In genomic region chr19:27838041-27838440, GRCm38 (mm10) we compare ENCODE assay signal across 26 mouse cellular contexts.
"Had no signal": no experiment of that assay in that cellular context is flagged by ENCODE, and none has a peak within 500 bp of the region (broad histone marks: within the 10 kb centered on the region; RNA-seq: fewer than 3 reads in every experiment).

No protein-coding gene starts in this region.

- H3K9ac ChIP-seq: heart, embryonic 12.5 days; hindbrain, embryonic 12.5 days; hindbrain, embryonic 14.5 days; intestine, embryonic 15.5 days; limb, embryonic 12.5 days; liver, embryonic 13.5 days had no signal

- H3K4me1 ChIP-seq: heart, embryonic 10.5 days; hindbrain, embryonic 10.5 days; hindbrain, embryonic 12.5 days; intestine, embryonic 15.5 days; limb, embryonic 10.5 days; limb, embryonic 12.5 days; liver, embryonic 13.5 days had no signal

- H3K36me3 ChIP-seq: heart, embryonic 10.5 days; heart, embryonic 12.5 days; hindbrain, embryonic 12.5 days; intestine, embryonic 15.5 days; limb, embryonic 10.5 days; limb, embryonic 12.5 days; liver, embryonic 13.5 days had no signal

- H3K27me3 ChIP-seq: heart, embryonic 12.5 days; hindbrain, embryonic 12.5 days; intestine, embryonic 15.5 days; limb, embryonic 12.5 days; liver, embryonic 13.5 days had no signal

- H3K9me3 ChIP-seq: heart, embryonic 10.5 days; heart, embryonic 12.5 days; hindbrain, embryonic 10.5 days; hindbrain, embryonic 12.5 days; intestine, embryonic 15.5 days; limb, embryonic 10.5 days; limb, embryonic 12.5 days; liver, embryonic 13.5 days had no signal

- DNase-seq: gastrocnemius, postnatal 14 days; gastrocnemius, postnatal 36 days; heart, adult 18-20 months; heart, postnatal 10 days; heart, postnatal 4 days; kidney, adult 18-20 months; kidney, adult 8-10 months; kidney, postnatal 10 days; kidney, postnatal 25 days; kidney, postnatal 4 days; liver; liver, embryonic 13.5 days had no signal

- H3K27ac ChIP-seq: heart, embryonic 10.5 days; hindbrain, embryonic 10.5 days; hindbrain, embryonic 12.5 days; hindbrain, embryonic 14.5 days; intestine, embryonic 15.5 days; layer of hippocampus, adult 2 months; left cerebral cortex, adult 2 months; limb, embryonic 10.5 days; limb, embryonic 12.5 days; liver, embryonic 13.5 days had no signal

- H3K4me2 ChIP-seq: heart, embryonic 12.5 days; hindbrain, embryonic 12.5 days; hindbrain, embryonic 14.5 days; intestine, embryonic 15.5 days; limb, embryonic 12.5 days; liver, embryonic 11.5 days; liver, embryonic 13.5 days had no signal

- H3K4me3 ChIP-seq: heart, embryonic 10.5 days; heart, embryonic 12.5 days; hindbrain, embryonic 10.5 days; hindbrain, embryonic 12.5 days; intestine, embryonic 15.5 days; layer of hippocampus, adult 2 months; left cerebral cortex, adult 2 months; limb, embryonic 10.5 days; limb, embryonic 12.5 days; liver, embryonic 13.5 days had no signal

- ATAC-seq: hindbrain, embryonic 16.5 days; inflammation-experienced regulatory T-cells, adult 6 months; intestine, embryonic 15.5 days; intestine, postnatal 0 days had no signal
